Mouse (Mus musculus) heart, postnatal 0 days (tissue): ENCODE results near the gene Aldh1l1. TPM values are rescaled to one million over a fixed set of nuclear protein-coding genes. Genes with fewer than 3 reads are reported as not detected.
A peak's percentile ranks its signal among the peaks of the same experiment; 100 is the strongest.

ENCODE experiments used
- ATAC-seq: fragments of 200-750 bp; cut with Nextera tagmentation; 2 replicates; pipeline ENCODE4 v1.8.0; 2017; ENCODE audit warnings: low read depth, moderate number of reproducible peaks, moderate library complexity; ENCODE audit not compliant: insufficient read depth
- DNase-seq: peaks from one replicate; pipeline ENCODE4 v3.0.0-alpha.2; 2016; ENCODE audit warnings: low spot score
- H3K27ac ChIP-seq: fragments of 300-500 bp; sonication (generic); 2 replicates; pipeline ENCODE4 v1.5.1; 2014; ENCODE audit warnings: low read depth, mild to moderate bottlenecking
- H3K27me3 ChIP-seq: fragments of 300-500 bp; sonication (generic); 2 replicates; pipeline ENCODE4 v1.6.1; 2014; ENCODE audit warnings: low read length, mixed read lengths; ENCODE audit not compliant: control insufficient read depth, insufficient read depth
- H3K36me3 ChIP-seq: fragments of 300-500 bp; sonication (generic); replicated peaks from 2 replicates; pipeline ENCODE4 v1.6.1; 2014; ENCODE audit warnings: low read length, mixed read lengths; ENCODE audit not compliant: control insufficient read depth, insufficient read depth
- H3K4me1 ChIP-seq: fragments of 300-500 bp; sonication (generic); 2 replicates; pipeline ENCODE4 v1.6.1; 2014; ENCODE audit warnings: antibody characterized with exemption; ENCODE audit not compliant: control insufficient read depth, insufficient read depth
- H3K4me2 ChIP-seq: fragments of 300-500 bp; sonication (generic); 2 replicates; pipeline ENCODE4 v1.6.1; 2014; ENCODE audit warnings: low read depth, mild to moderate bottlenecking, low read length, moderate library complexity
- H3K4me3 ChIP-seq: fragments of 300-500 bp; sonication (generic); 2 replicates; pipeline ENCODE4 v1.5.1; 2014; ENCODE audit warnings: low read depth, low read length
- H3K9ac ChIP-seq: fragments of 300-500 bp; sonication (generic); replicated peaks from 2 replicates; pipeline ENCODE4 v1.6.1; 2014; ENCODE audit warnings: low read depth, low read length, mixed read lengths
- H3K9me3 ChIP-seq: fragments of 300-500 bp; sonication (generic); replicated peaks from 2 replicates; pipeline ENCODE4 v1.6.1; 2016; ENCODE audit warnings: low read length; ENCODE audit not compliant: control insufficient read depth
- CTCF ChIP-seq: IDR thresholded peaks from 2 replicates; pipeline ENCODE4 v1.5.1; 2016; ENCODE audit warnings: antibody characterized with exemption, control low read depth, low read depth
- EP300 ChIP-seq: IDR thresholded peaks from 2 replicates; pipeline ENCODE4 v1.6.1; 2016; ENCODE audit warnings: antibody characterized with exemption, low read depth
- WGBS: fragments of 180-500 bp; shearing (Covaris S2); extraction: QIAGEN DNeasy Blood & Tissue Kit; methylation state at CpG from one replicate; pipeline ENCODE4 v1.1.7; 2014; 5-methylcytosine and 5-hydroxymethylcytosine counted together
- polyA plus RNA-seq: library from polyadenylated mRNA; unstranded; fragments of >200 nt; fragmentation: Nextera tagmentation; extraction: Ambion mirVana; gene quantifications from 2 replicates; pipeline ENCODE4 v1.2.1, GENCODE M21; 2015
- total RNA-seq: library from RNA; depleted of rRNA; stranded (reverse); fragments of >200 nt; gene quantifications from 2 replicates; pipeline ENCODE4 v1.2.3, GENCODE M21; 2014; ENCODE audit warnings: low replicate concordance

Aldh1l1 gene
- total and polyA plus RNA-seq, 2 experiments from 2014 or later = 2.8 to 7.7 TPM

DNA sequence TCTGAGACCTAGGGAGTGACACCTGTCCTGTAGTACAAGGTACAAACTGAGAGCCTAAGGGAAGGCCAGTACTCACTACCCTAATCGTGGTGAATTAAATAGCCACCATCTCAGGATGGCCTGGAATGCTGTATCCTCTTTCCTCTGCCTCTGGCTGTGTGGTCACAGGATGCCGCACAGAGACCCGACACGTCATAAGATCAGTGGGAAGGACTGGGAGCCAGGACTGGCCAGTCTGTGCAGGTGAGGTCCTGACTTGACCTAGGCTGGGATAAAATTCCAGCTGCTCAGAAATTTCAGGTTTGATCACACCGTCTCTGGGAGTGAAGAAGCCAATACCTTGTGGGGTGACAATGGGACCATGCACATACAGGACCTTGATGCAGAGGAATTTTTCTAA, 34.7 kb upstream of the Aldh1l1 start:
- 0 out of 2 replicates have a peak, but pooled peaks cover 10% of the 10 kb centered on the region for H3K4me1 ChIP-seq
- 86% methylated on average over 5 of the region's 5 CpGs for WGBS
- H3K36me3 ChIP-seq = no peaks in the 10 kb centered on the region
- no peak overlapping the region for H3K27ac ChIP-seq
- no peaks in the 10 kb centered on the region for H3K27me3 ChIP-seq
- H3K9me3 ChIP-seq = no peaks in the 10 kb centered on the region
- no peak for TF ChIP-seq CTCF
- DNase-seq (no peak), ATAC-seq (no peak)
- H3K9ac ChIP-seq = no peak overlapping the region
- H3K4me3 ChIP-seq = no peak overlapping the region
- H3K4me2 ChIP-seq = no peak overlapping the region

DNA sequence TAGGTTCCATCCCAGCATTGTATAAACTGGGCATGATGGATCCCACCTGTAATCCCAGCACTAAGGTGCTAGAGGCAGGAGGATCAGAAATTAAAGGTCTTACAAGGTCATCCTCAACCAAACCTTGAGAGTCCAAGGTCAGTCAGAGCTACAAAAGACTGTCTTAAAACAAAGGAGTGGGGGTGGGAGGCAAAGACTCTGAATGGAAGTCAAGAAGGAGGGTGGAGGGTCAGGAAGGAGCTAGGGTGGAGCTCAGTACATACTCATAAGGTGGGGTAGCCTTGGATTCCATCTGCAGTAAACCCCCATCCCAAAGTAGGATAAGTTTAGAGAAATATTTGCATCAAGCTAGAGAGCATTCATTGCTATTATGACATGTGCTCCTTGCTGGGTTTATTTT, 33.6 kb upstream of the Aldh1l1 start:
- no peaks in the 10 kb centered on the region for H3K27me3 ChIP-seq
- H3K4me2 ChIP-seq = no peak overlapping the region
- no peak overlapping the region for H3K27ac ChIP-seq
- no peaks in the 10 kb centered on the region for H3K36me3 ChIP-seq
- ATAC-seq = no peak
- TF ChIP-seq CTCF = no peak
- TF ChIP-seq EP300 = no peak
- no peak overlapping the region for H3K4me3 ChIP-seq
- no peak overlapping the region for H3K9ac ChIP-seq
- H3K9me3 ChIP-seq = no peaks in the 10 kb centered on the region
- H3K4me1 ChIP-seq = 0 out of 2 replicates have a peak, but pooled peaks cover 10% of the 10 kb centered on the region
- no peak for DNase-seq

DNA sequence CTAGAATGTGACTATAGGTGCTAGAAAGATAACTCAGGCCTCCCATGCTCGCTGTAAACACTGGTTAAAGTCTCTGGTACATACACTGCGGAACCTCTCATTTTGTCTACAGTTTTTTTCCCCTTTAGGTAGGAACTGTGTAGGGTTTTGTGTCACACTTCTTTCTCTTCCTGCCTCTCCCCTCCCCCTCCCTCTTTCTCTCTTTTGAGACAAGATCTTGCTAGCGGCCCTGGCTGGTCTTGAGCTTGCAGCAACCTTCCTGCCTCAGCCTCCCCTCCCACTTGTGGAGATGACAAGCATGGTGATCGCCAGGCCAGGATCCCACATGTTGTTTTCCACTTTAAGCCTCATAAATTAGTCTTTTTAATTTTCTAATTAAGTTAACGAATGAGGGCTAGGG, 32.5 kb upstream of the Aldh1l1 start:
- Histone ChIP-seq H3K27ac (no peak overlapping the region), H3K9ac (no peak overlapping the region), H3K4me2 (no peak overlapping the region), H3K4me3 (no peak overlapping the region), H3K9me3 (no peaks in the 10 kb centered on the region), H3K27me3 (no peaks in the 10 kb centered on the region), H3K4me1 (0 out of 2 replicates have a peak, but pooled peaks cover 10% of the 10 kb centered on the region), H3K36me3 (no peaks in the 10 kb centered on the region)
- TF ChIP-seq CTCF (no peak), EP300 (no peak)
- no peak for DNase-seq
- ATAC-seq = no peak
- 84% methylated on average over 5 of the region's 5 CpGs for WGBS

DNA sequence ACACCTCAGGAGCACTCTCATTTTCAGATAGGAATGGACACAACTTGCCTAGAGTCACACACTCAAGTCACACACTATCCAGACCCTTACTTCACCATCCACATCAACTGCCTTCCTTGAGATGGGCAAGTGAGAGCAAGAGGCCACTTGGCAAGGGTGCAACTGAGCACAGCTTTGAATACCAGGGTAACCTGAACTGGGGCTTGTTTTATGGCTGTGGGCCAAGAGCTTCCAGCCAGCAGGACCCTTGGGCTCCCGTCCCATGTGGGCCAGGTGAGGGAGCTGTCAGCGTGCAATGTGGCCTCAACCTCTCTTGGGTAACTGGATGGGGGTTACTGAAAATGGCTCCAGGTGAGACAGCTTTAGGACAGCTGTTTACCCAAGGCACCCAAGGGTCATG, 28.8 kb upstream of the Aldh1l1 start:
- no peaks in the 10 kb centered on the region for H3K36me3 ChIP-seq
- H3K9ac ChIP-seq = no peak overlapping the region
- TF ChIP-seq CTCF (no peak), EP300 (no peak)
- no peaks in the 10 kb centered on the region for H3K9me3 ChIP-seq
- H3K4me2 ChIP-seq = no peak overlapping the region
- WGBS = 61% methylated on average over 2 of the region's 2 CpGs
- DNase-seq = no peak
- H3K27ac ChIP-seq = no peak overlapping the region
- ATAC-seq = no peak
- 0 out of 2 replicates have a peak, but pooled peaks cover 9% of the 10 kb centered on the region for H3K4me1 ChIP-seq
- H3K4me3 ChIP-seq = no peak overlapping the region
- H3K27me3 ChIP-seq = peaks cover 13% of the 10 kb centered on the region

DNA sequence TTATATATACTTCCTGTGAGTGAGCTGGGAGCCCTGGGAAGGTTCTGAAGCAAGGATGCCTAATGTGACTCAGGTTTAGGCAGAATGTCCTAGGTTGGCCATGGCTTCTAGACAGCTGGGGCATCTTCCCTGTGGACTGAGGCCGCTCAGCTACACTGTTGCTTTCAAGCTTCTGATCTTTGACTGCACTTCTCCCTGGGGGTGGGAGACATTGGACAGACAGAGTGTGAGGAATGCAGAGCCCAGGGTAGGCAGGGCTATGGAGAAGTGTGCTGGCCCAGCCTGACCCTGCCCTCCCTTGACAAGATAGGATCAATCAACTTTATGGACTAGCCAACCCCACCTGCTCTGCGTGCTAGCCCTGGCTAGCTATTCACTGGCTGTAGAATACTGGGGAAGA, 25.0 kb upstream of the Aldh1l1 start:
- Histone ChIP-seq H3K9ac (no peak overlapping the region), H3K4me2 (no peak overlapping the region), H3K27me3 (peaks cover 14% of the 10 kb centered on the region), H3K4me3 (no peak overlapping the region), H3K9me3 (no peaks in the 10 kb centered on the region), H3K36me3 (peaks cover under 1% of the 10 kb centered on the region; the same call in 1 of the 2 replicates), H3K4me1 (peaks cover 29% of the 10 kb centered on the region), H3K27ac (no peak overlapping the region)
- DNase-seq (no peak), ATAC-seq (no peak)
- TF ChIP-seq CTCF (no peak), EP300 (no peak)
- 71% methylated on average over 2 of the region's 2 CpGs for WGBS

DNA sequence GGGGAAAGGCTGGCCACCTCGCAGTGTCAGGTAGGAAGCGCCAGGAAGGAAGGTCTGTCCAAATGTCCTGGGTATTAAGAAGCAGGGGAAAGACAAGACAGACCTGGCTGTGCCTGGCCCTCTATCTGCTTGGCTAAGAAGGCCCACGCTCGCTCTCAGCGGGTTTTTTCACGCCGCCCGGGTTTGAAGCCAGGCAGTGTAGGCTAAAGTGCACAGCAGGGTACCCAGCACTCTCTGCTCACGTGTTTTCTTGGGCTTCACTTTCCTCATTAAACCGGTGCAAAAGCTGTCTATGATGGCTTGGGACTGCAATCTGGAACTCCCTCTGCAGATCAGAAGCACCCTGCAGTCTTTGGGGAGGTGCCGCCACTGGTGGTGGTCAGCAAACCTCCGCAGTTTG, 24.5 kb upstream of the Aldh1l1 start:
- Histone ChIP-seq H3K4me3 (peak overlapping the region; percentile 83), H3K36me3 (peaks cover 6% of the 10 kb centered on the region; the same call in 1 of the 2 replicates), H3K9me3 (no peaks in the 10 kb centered on the region), H3K9ac (peak overlapping the region; percentile 96; the same call in 1 of the 2 replicates), H3K27me3 (peaks cover 14% of the 10 kb centered on the region), H3K4me1 (peaks cover 32% of the 10 kb centered on the region), H3K27ac (peak overlapping the region; percentile 97), H3K4me2 (peak overlapping the region; percentile 96)
- 36% methylated on average over 12 of the region's 12 CpGs for whole genome bisulfite sequencing
- TF ChIP-seq CTCF (no peak), EP300 (no peak)
- DNase-seq (no peak), ATAC-seq (no peak)
